Mouse (Mus musculus) liver, embryonic 16.5 days (tissue): ENCODE data around the gene Frmd4b. TPM values are rescaled to one million over a fixed set of nuclear protein-coding genes. Genes with fewer than 3 reads are reported as not detected.

Experiments used
- ATAC-seq: fragments of 200-750 bp; cut with Nextera tagmentation; 2 replicates; pipeline ENCODE4 v1.8.0; 2017; ENCODE audit warnings: low read depth, mild to moderate bottlenecking, moderate number of reproducible peaks, moderate library complexity
- H3K27ac ChIP-seq: fragments of 300-500 bp; sonication (generic); 2 replicates; pipeline ENCODE4 v1.5.1; 2014; ENCODE audit warnings: mild to moderate bottlenecking, low read length
- H3K27me3 ChIP-seq: fragments of 300-500 bp; sonication (generic); 2 replicates; pipeline ENCODE4 v1.6.1; 2014; ENCODE audit warnings: low read depth, low read length, mixed read lengths; ENCODE audit not compliant: control insufficient read depth, insufficient read depth
- H3K36me3 ChIP-seq: fragments of 300-500 bp; sonication (generic); 2 replicates; pipeline ENCODE4 v1.6.1; 2014; ENCODE audit warnings: mild to moderate bottlenecking; ENCODE audit not compliant: control insufficient read depth, insufficient read depth
- H3K4me1 ChIP-seq: fragments of 300-500 bp; sonication (generic); 2 replicates; pipeline ENCODE4 v1.6.1; 2014; ENCODE audit warnings: low read depth, low read length, mixed read lengths; ENCODE audit not compliant: control insufficient read depth
- H3K4me2 ChIP-seq: fragments of 300-500 bp; sonication (generic); 2 replicates; pipeline ENCODE4 v1.6.1; 2014; ENCODE audit warnings: low read depth, low read length, mixed read lengths
- H3K4me3 ChIP-seq: fragments of 300-500 bp; sonication (generic); 2 replicates; pipeline ENCODE4 v1.5.1; 2014; ENCODE audit warnings: low read depth, mild to moderate bottlenecking, low read length
- H3K9ac ChIP-seq: fragments of 300-500 bp; sonication (generic); 2 replicates; pipeline ENCODE4 v1.6.1; 2014; ENCODE audit warnings: low read depth, low read length
- H3K9me3 ChIP-seq: fragments of 300-500 bp; sonication (generic); replicated peaks from 2 replicates; pipeline ENCODE4 v1.6.1; 2016; ENCODE audit warnings: low read length; ENCODE audit not compliant: control insufficient read depth
- WGBS: fragments of 180-500 bp; shearing (Covaris S2); extraction: QIAGEN DNeasy Blood & Tissue Kit; methylation state at CpG from one replicate; pipeline ENCODE4 v1.1.7; 2014; ENCODE audit not compliant: insufficient replicate concordance; 5-methylcytosine and 5-hydroxymethylcytosine counted together
- polyA plus RNA-seq: library from polyadenylated mRNA; unstranded; fragments of >200 nt; fragmentation: Nextera tagmentation; extraction: Ambion mirVana; gene quantifications from 2 replicates; pipeline ENCODE4 v1.2.1, GENCODE M21; 2015

Frmd4b gene
- polyA plus RNA-seq, 1 experiment from 2014 or later, result 8.9 TPM

DNA sequence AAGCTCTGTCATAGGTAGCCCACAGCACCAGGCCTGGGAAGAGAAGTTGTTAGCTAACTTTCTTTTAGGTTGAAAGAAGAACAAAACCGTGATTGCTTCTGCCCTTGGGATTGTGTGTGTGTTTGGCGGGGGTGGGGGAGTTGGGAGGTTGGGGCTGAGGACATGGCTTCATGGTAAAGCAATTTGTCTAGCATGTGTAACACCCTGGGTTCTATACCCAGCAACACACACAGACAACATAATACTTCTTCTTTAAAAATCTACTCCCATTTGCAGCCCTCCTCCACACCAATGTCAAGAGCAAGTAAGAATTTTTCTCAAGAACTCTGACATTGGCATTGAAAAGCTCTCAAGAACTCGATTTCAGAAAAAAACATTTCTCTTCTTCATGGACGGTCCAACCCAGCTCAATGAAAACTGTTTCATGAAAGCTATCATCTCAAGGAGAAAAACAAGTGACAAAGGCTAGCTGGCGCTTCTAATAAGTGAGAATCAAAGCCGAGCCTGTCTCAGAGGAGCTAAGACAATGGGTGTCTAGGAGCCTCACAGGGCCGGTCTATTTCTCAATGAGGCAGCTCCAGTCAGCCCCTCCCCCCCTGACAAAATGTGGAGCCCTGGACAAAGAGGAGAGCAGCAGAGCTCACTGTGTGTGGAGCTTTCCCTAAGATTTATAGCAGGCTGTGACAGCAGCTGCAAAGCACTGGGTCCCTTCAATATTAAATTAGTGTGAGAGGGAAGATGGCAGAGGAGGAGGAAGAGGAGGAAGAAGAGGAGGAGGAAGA lies 40.6 kb downstream of the Frmd4b start:
- no peaks in the 10 kb centered on the region for H3K4me1 ChIP-seq
- no peak overlapping the region for H3K9ac ChIP-seq
- no peaks in the 10 kb centered on the region for H3K36me3 ChIP-seq
- no peak overlapping the region for H3K4me2 ChIP-seq
- no peak overlapping the region for H3K4me3 ChIP-seq
- no peaks in the 10 kb centered on the region for H3K27me3 ChIP-seq
- WGBS, result 39% methylated on average over 7 of the region's 7 CpGs
- ATAC-seq, result no peak
- H3K9me3 ChIP-seq, result no peaks in the 10 kb centered on the region
- H3K27ac ChIP-seq, result no peak overlapping the region

DNA sequence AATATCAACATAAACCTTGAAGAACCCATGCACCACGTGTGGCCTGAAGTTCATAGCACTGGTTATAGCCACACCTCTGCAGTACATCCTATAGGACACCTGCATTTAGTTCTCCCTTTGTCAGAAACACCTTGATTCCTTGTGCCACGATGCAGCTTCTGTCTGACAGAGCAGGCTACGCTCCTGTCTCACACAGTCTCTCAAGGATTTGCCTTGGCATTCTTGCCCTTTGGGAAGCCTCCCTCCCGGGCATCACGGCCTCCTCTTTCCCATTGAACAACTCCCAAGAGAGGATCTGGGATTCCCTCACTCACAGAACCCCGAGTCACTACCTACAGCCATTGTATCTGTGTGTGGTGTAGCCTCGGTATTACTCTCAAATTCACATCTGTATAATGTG lies 41.2 kb downstream of the Frmd4b start:
- H3K27ac ChIP-seq, result no peak overlapping the region
- H3K9ac ChIP-seq, result no peak overlapping the region
- H3K4me1 ChIP-seq, result no peaks in the 10 kb centered on the region
- WGBS, result 65% methylated on average over 7 of the region's 7 CpGs
- no peak overlapping the region for H3K4me2 ChIP-seq
- ATAC-seq, result no peak
- no peaks in the 10 kb centered on the region for H3K27me3 ChIP-seq
- H3K4me3 ChIP-seq, result no peak overlapping the region
- H3K9me3 ChIP-seq, result no peaks in the 10 kb centered on the region
- H3K36me3 ChIP-seq, result no peaks in the 10 kb centered on the region

DNA sequence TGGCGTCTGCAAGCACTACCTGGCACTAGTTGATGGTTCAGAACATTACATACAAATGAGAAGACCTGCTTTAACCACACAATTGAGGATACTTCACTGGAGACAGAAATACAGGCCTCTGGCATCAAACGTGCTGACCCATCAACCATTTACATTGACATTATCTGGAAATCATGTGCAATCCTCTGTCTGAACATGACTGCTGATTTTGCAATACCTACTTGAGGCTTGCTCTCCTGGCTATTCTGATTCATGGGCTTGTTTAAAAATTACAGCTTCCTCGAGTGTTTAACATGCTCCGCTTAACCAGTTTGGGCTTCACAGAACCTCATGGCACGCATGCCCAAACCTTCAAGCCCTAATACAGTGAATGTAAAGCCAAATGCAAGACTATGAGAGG lies 42.4 kb downstream of the Frmd4b start:
- Histone ChIP-seq H3K36me3 (no peaks in the 10 kb centered on the region), H3K4me3 (no peak overlapping the region), H3K4me1 (no peaks in the 10 kb centered on the region), H3K4me2 (no peak overlapping the region), H3K9me3 (no peaks in the 10 kb centered on the region), H3K27ac (no peak overlapping the region), H3K27me3 (no peaks in the 10 kb centered on the region), H3K9ac (no peak overlapping the region)
- 58% methylated on average over 5 of the region's 5 CpGs for WGBS
- no peak for ATAC-seq

DNA sequence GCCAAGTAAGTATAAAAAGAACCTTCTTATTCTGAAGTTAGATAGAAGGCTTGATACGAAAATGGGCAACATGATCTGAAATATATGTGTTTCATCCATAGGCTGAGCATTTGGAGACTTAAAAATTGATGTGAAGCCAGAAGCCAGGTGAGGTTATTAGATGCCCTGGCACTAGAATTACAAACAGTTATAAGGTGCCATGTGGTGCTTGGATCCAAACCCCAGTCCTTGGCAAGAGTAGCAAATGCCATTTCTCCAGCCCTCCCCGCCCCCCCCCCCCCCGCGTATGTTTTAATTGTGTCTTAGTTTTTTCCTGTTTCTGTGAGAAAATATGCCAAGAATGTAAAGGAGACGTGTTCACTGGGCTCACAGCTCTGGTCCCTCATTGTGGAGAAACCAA lies 45.1 kb downstream of the Frmd4b start:
- H3K27me3 ChIP-seq, result no peaks in the 10 kb centered on the region
- no peaks in the 10 kb centered on the region for H3K4me1 ChIP-seq
- H3K36me3 ChIP-seq, result no peaks in the 10 kb centered on the region
- no peak for ATAC-seq
- no peak overlapping the region for H3K4me2 ChIP-seq
- no peak overlapping the region for H3K27ac ChIP-seq
- WGBS, result 58% methylated on average over 5 of the region's 5 CpGs
- no peak overlapping the region for H3K9ac ChIP-seq
- no peak overlapping the region for H3K4me3 ChIP-seq
- no peaks in the 10 kb centered on the region for H3K9me3 ChIP-seq

DNA sequence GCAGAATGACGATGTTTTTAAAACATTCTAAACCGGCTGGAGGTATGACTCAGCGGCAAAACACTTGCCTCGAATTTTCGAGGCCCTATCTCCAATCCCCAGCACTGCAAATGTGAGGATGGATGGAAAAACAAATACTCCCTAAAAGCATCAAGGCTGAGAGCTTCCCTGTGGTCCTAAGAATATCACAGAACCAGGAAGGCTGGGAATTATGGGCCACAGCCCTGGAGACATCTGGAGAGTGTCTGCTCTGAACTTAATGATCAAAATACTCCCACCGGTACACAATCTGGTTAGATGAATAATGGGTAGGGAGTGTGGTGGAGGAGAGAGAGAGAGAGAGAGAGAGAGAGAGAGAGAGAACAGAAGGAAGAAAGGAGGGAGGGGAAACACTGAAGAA lies 48.8 kb downstream of the Frmd4b start:
- no peaks in the 10 kb centered on the region for H3K27me3 ChIP-seq
- H3K4me3 ChIP-seq, result no peak overlapping the region
- H3K9ac ChIP-seq, result no peak overlapping the region
- no peak overlapping the region for H3K27ac ChIP-seq
- ATAC-seq, result no peak
- no peaks in the 10 kb centered on the region for H3K9me3 ChIP-seq
- 16% methylated on average over 6 of the region's 6 CpGs for WGBS
- H3K4me2 ChIP-seq, result no peak overlapping the region
- no peaks in the 10 kb centered on the region for H3K4me1 ChIP-seq
- no peaks in the 10 kb centered on the region for H3K36me3 ChIP-seq

DNA sequence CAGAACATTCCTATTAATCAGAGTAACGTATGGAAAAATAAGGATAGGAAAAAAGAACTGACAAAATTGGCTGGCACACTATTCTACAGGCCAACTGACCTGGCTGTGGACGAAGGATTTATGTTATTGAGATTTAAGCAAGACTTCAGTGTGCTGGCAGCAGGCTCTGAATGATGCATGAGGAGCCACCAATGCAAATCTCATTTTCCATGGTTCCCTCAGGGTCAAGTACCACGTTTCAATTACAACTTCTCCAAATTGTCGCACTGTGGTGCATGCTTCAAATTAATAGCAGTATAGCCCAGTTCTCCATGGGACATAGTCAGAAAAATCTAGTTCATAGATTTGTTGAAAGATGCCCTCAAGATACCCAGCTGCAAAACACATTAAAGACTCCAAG lies 50.6 kb downstream of the Frmd4b start:
- Histone ChIP-seq H3K9ac (no peak overlapping the region), H3K4me2 (no peak overlapping the region), H3K4me3 (no peak overlapping the region), H3K27ac (no peak overlapping the region), H3K4me1 (no peaks in the 10 kb centered on the region), H3K9me3 (no peaks in the 10 kb centered on the region), H3K27me3 (no peaks in the 10 kb centered on the region), H3K36me3 (no peaks in the 10 kb centered on the region)
- 53% methylated on average over 4 of the region's 4 CpGs for WGBS
- no peak for ATAC-seq

DNA sequence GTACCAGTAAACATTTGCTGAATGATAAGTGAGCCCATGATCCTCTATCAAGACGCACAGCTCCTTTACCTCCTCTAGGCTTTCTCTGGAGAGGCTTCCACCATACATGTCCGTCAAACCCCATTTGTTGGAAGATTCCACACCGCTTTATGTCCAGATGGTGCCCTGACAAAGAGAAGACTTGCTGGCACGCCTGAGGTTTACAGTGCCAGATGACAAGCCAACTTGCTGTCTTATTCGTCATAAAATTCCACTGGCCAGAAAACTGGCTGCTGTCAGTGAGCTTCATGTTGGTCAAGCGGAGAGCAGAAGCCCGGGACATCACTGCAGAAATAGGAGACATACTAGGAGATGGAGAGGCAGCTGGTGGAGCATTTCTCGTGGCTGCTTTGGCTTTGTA lies 60.2 kb downstream of the Frmd4b start:
- Histone ChIP-seq H3K4me3 (no peak overlapping the region), H3K9me3 (no peaks in the 10 kb centered on the region), H3K4me1 (no peaks in the 10 kb centered on the region), H3K36me3 (no peaks in the 10 kb centered on the region), H3K27ac (no peak overlapping the region), H3K9ac (no peak overlapping the region), H3K4me2 (no peak overlapping the region), H3K27me3 (no peaks in the 10 kb centered on the region)
- 64% methylated on average over 8 of the region's 8 CpGs for WGBS
- no peak for ATAC-seq

DNA sequence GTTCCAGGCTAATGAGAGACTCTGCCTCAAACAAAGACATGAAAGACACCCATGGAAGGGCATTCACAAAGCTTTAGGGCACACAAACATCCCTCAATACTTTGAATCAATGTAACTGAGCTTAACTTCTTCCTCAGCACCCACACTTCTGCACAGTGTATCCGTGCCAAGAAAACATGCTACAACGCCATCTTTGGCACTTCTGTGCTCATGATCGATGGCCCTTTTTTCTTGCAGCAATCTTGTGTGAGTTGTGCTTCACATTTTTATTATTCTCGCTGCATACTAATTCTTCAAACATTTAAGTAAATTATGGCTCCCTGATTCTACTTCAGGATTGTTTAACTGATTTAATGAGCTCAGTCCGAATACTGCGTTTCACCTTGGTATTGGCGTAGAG lies 61.7 kb downstream of the Frmd4b start:
- no peak overlapping the region for H3K4me3 ChIP-seq
- no peaks in the 10 kb centered on the region for H3K9me3 ChIP-seq
- no peaks in the 10 kb centered on the region for H3K4me1 ChIP-seq
- 72% methylated on average over 7 of the region's 7 CpGs for WGBS
- no peak overlapping the region for H3K9ac ChIP-seq
- no peak overlapping the region for H3K4me2 ChIP-seq
- H3K36me3 ChIP-seq, result no peaks in the 10 kb centered on the region
- ATAC-seq, result no peak
- H3K27ac ChIP-seq, result no peak overlapping the region
- H3K27me3 ChIP-seq, result no peaks in the 10 kb centered on the region

DNA sequence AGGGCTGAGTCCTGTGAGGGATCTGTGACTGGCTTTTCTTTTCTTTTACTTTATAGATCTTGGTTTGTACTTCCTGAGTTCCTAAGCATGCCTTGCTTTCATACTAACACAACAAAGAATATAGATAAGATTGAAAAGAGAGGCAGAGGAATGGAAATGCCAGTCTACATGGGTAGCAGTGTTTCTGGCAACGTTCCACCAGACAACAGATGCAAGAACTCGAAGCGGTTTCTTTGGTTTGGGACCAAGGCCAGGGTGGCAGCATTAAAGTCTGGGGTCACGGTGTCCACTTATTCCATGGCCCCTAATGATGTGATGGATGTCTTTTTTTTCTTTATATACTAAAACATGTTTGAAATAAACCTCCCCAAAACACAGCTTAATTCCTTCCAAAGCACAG lies 63.9 kb downstream of the Frmd4b start:
- ATAC-seq, result no peak
- Histone ChIP-seq H3K4me3 (no peak overlapping the region), H3K9ac (no peak overlapping the region), H3K4me2 (no peak overlapping the region), H3K4me1 (no peaks in the 10 kb centered on the region), H3K27ac (no peak overlapping the region), H3K27me3 (no peaks in the 10 kb centered on the region), H3K9me3 (no peaks in the 10 kb centered on the region), H3K36me3 (no peaks in the 10 kb centered on the region)
- WGBS, result 68% methylated on average over 4 of the region's 4 CpGs
